Mouse (Mus musculus) heart, postnatal 0 days (tissue): ENCODE results near the gene 1700019N19Rik. TPM values are rescaled to one million over a fixed set of nuclear protein-coding genes. Genes with fewer than 3 reads are reported as not detected.
A peak's percentile ranks its signal among the peaks of the same experiment; 100 is the strongest.

Experiments
- ATAC-seq: fragments of 200-750 bp; cut with Nextera tagmentation; 2 replicates; pipeline ENCODE4 v1.8.0; 2017; ENCODE audit warnings: low read depth, moderate number of reproducible peaks, moderate library complexity; ENCODE audit not compliant: insufficient read depth
- DNase-seq: peaks from one replicate; pipeline ENCODE4 v3.0.0-alpha.2; 2016; ENCODE audit warnings: low spot score
- H3K27ac ChIP-seq: fragments of 300-500 bp; sonication (generic); 2 replicates; pipeline ENCODE4 v1.5.1; 2014; ENCODE audit warnings: low read depth, mild to moderate bottlenecking
- H3K27me3 ChIP-seq: fragments of 300-500 bp; sonication (generic); 2 replicates; pipeline ENCODE4 v1.6.1; 2014; ENCODE audit warnings: low read length, mixed read lengths; ENCODE audit not compliant: control insufficient read depth, insufficient read depth
- H3K36me3 ChIP-seq: fragments of 300-500 bp; sonication (generic); replicated peaks from 2 replicates; pipeline ENCODE4 v1.6.1; 2014; ENCODE audit warnings: low read length, mixed read lengths; ENCODE audit not compliant: control insufficient read depth, insufficient read depth
- H3K4me1 ChIP-seq: fragments of 300-500 bp; sonication (generic); 2 replicates; pipeline ENCODE4 v1.6.1; 2014; ENCODE audit warnings: antibody characterized with exemption; ENCODE audit not compliant: control insufficient read depth, insufficient read depth
- H3K4me2 ChIP-seq: fragments of 300-500 bp; sonication (generic); 2 replicates; pipeline ENCODE4 v1.6.1; 2014; ENCODE audit warnings: low read depth, mild to moderate bottlenecking, low read length, moderate library complexity
- H3K4me3 ChIP-seq: fragments of 300-500 bp; sonication (generic); 2 replicates; pipeline ENCODE4 v1.5.1; 2014; ENCODE audit warnings: low read depth, low read length
- H3K9ac ChIP-seq: fragments of 300-500 bp; sonication (generic); replicated peaks from 2 replicates; pipeline ENCODE4 v1.6.1; 2014; ENCODE audit warnings: low read depth, low read length, mixed read lengths
- H3K9me3 ChIP-seq: fragments of 300-500 bp; sonication (generic); replicated peaks from 2 replicates; pipeline ENCODE4 v1.6.1; 2016; ENCODE audit warnings: low read length; ENCODE audit not compliant: control insufficient read depth
- CTCF ChIP-seq: IDR thresholded peaks from 2 replicates; pipeline ENCODE4 v1.5.1; 2016; ENCODE audit warnings: antibody characterized with exemption, control low read depth, low read depth
- EP300 ChIP-seq: IDR thresholded peaks from 2 replicates; pipeline ENCODE4 v1.6.1; 2016; ENCODE audit warnings: antibody characterized with exemption, low read depth
- WGBS: fragments of 180-500 bp; shearing (Covaris S2); extraction: QIAGEN DNeasy Blood & Tissue Kit; methylation state at CpG from one replicate; pipeline ENCODE4 v1.1.7; 2014; 5-methylcytosine and 5-hydroxymethylcytosine counted together
- polyA plus RNA-seq: library from polyadenylated mRNA; unstranded; fragments of >200 nt; fragmentation: Nextera tagmentation; extraction: Ambion mirVana; gene quantifications from 2 replicates; pipeline ENCODE4 v1.2.1, GENCODE M21; 2015
- total RNA-seq: library from RNA; depleted of rRNA; stranded (reverse); fragments of >200 nt; gene quantifications from 2 replicates; pipeline ENCODE4 v1.2.3, GENCODE M21; 2014; ENCODE audit warnings: low replicate concordance

The 1700019N19Rik gene
- total and polyA plus RNA-seq, 2 experiments from 2014 or later, result not detected

- no peak overlapping the region for H3K4me2 ChIP-seq
- no peak for ATAC-seq
- no peaks in the 10 kb centered on the region for H3K36me3 ChIP-seq
- H3K9me3 ChIP-seq, result no peaks in the 10 kb centered on the region
- WGBS, result 59% methylated on average over 5 of the region's 5 CpGs
- no peaks in the 10 kb centered on the region for H3K4me1 ChIP-seq
- no peaks in the 10 kb centered on the region for H3K27me3 ChIP-seq
- H3K27ac ChIP-seq, result no peak overlapping the region
- no peak for TF ChIP-seq EP300
- no peak for TF ChIP-seq CTCF
- DNase-seq, result no peak
- no peak overlapping the region for H3K4me3 ChIP-seq
- H3K9ac ChIP-seq, result no peak overlapping the region
Observed at GRCm38 (mm10) chr19:58776461-58776860, 17.8 kb downstream of the 1700019N19Rik start.

GRCm38 (mm10) chr19:58767329-58767728 is 26.9 kb downstream of the 1700019N19Rik start:
- Histone ChIP-seq H3K27me3 (0 out of 2 replicates have a peak, but pooled peaks cover 4% of the 10 kb centered on the region), H3K36me3 (no peaks in the 10 kb centered on the region), H3K4me3 (no peak overlapping the region), H3K27ac (no peak overlapping the region), H3K9me3 (no peaks in the 10 kb centered on the region), H3K9ac (no peak overlapping the region), H3K4me2 (no peak overlapping the region), H3K4me1 (no peaks in the 10 kb centered on the region)
- DNase-seq (no peak), ATAC-seq (no peak)
- WGBS, result 96% methylated on average over 6 of the region's 6 CpGs
- TF ChIP-seq CTCF, result no peak
- no peak for TF ChIP-seq EP300

- peak; percentile 97 for TF ChIP-seq CTCF
- no peak for TF ChIP-seq EP300
- ATAC-seq (peak; percentile 86), DNase-seq (peak; percentile 80)
- H3K4me3 ChIP-seq, result no peak overlapping the region
- WGBS, result 9% methylated on average over 12 of the region's 12 CpGs
- no peaks in the 10 kb centered on the region for H3K27me3 ChIP-seq
- no peaks in the 10 kb centered on the region for H3K36me3 ChIP-seq
- H3K27ac ChIP-seq, result no peak overlapping the region
- H3K4me2 ChIP-seq, result no peak overlapping the region
- H3K9me3 ChIP-seq, result no peaks in the 10 kb centered on the region
- no peak overlapping the region for H3K9ac ChIP-seq
- no peaks in the 10 kb centered on the region for H3K4me1 ChIP-seq
Observed at GRCm38 (mm10) chr19:58762848-58763541, 31.3 kb downstream of the 1700019N19Rik start.

GRCm38 (mm10) chr19:58762316-58762715 is 31.9 kb downstream of the 1700019N19Rik start:
- Histone ChIP-seq H3K4me3 (no peak overlapping the region), H3K9ac (no peak overlapping the region), H3K36me3 (no peaks in the 10 kb centered on the region), H3K4me2 (no peak overlapping the region), H3K4me1 (no peaks in the 10 kb centered on the region), H3K27me3 (no peaks in the 10 kb centered on the region), H3K27ac (no peak overlapping the region), H3K9me3 (no peaks in the 10 kb centered on the region)
- TF ChIP-seq CTCF (no peak), EP300 (no peak)
- DNase-seq (no peak), ATAC-seq (peak; percentile 16; the same call in 1 of the 2 replicates)
- 20% methylated on average over 6 of the region's 6 CpGs for WGBS

- no peak within 1 kb of the TSS for H3K27ac ChIP-seq
- ATAC-seq, result peak; percentile 31; the same call in 1 of the 2 replicates
Observed at GRCm38 (mm10) chr19:58759423-58759822, 34.8 kb downstream of the 1700019N19Rik start, which contains the start of gene Pnliprp2. Pnliprp2 (plus strand) TSS chr19:58759719.

GRCm38 (mm10) chr19:58758871-58759270 is 35.4 kb downstream of the 1700019N19Rik start:
- H3K27ac ChIP-seq, result no peak overlapping the region
- ATAC-seq, result no peak
- H3K9ac ChIP-seq, result no peak overlapping the region
- H3K27me3 ChIP-seq, result no peaks in the 10 kb centered on the region
- 87% methylated on average over 4 of the region's 4 CpGs for WGBS
- TF ChIP-seq CTCF, result no peak
- TF ChIP-seq EP300, result no peak
- no peaks in the 10 kb centered on the region for H3K9me3 ChIP-seq
- H3K4me2 ChIP-seq, result no peak overlapping the region
- DNase-seq, result no peak
- H3K4me3 ChIP-seq, result no peak overlapping the region
- no peaks in the 10 kb centered on the region for H3K36me3 ChIP-seq
- no peaks in the 10 kb centered on the region for H3K4me1 ChIP-seq

More at GRCm38 (mm10) chr19:58759423-58759822, 34.8 kb downstream of the 1700019N19Rik start, which contains the start of gene Pnliprp2:
- Histone ChIP-seq H3K4me2 (no peak within 1 kb of the TSS), H3K9ac (no peak within 1 kb of the TSS), H3K4me1 (no peaks in the 10 kb centered on the region), H3K9me3 (no peaks in the 10 kb centered on the region), H3K27me3 (no peaks in the 10 kb centered on the region), H3K36me3 (no peaks in the 10 kb centered on the region), H3K4me3 (no peak within 1 kb of the TSS)
- no peak for DNase-seq
- 57% methylated on average over 9 of the region's 9 CpGs for WGBS
- TF ChIP-seq EP300 (no peak), CTCF (no peak)
